In the genomic region with DNA sequence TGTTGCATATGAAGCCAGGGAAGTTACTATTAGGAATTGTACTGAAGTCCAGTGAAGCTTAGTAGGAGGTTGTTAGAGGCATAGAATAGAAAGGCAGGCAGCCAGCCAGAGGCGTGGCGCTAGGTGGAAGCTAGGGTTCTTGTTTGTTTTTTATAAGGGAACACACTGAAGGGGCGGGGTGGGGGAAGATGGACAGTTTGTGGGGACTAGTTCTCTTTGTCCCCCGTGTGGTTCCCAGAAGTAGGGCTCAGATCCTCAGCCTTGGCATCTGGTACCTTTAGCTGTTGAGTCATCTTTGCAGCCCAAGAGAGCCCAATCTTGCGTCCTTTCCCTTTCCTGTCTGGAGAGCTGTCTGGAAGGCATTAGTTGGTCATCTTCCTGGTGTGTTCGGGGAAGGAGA, we compare ENCODE assay signal across 10 mouse cellular contexts. TPM values are rescaled to one million over a fixed set of nuclear protein-coding genes. Genes with fewer than 3 reads are reported as not detected.
DNase-seq lines count a peak whose midpoint lies in the region; ATAC-seq lines count a peak whose summit lies in the region.
"Had no signal": no experiment of that assay in that cellular context is flagged by ENCODE, and none has a peak within 500 bp of the region (broad histone marks: within the 10 kb centered on the region; RNA-seq: fewer than 3 reads in every experiment).

No protein-coding gene starts in this region.

- H3K36me3 ChIP-seq in liver, embryonic 12.5 days: peaks cover 57% of the 10 kb centered on the region
- peaks cover 33% of the 10 kb centered on the region for H3K36me3 ChIP-seq in liver, embryonic 11.5 days (ENCODE audit: control insufficient read depth, insufficient read depth, low read length)
- peaks cover 30% of the 10 kb centered on the region for H3K36me3 ChIP-seq in stomach, embryonic 15.5 days

- H3K4me3 ChIP-seq in liver, embryonic 12.5 days: no peak overlapping the region
- H3K4me3 ChIP-seq in liver, embryonic 11.5 days (ENCODE audit: low read depth, low read length): no peak overlapping the region
- no peak overlapping the region for H3K4me3 ChIP-seq in stomach, embryonic 15.5 days (replicated peaks)
- H3K4me3 ChIP-seq: limb, embryonic 12.5 days had no signal

- no peak for DNase-seq in liver, embryonic 11.5 days (ENCODE audit: low spot score)
- peak; percentile 60 for DNase-seq in fibroblast of lung, adult 2 months (ENCODE audit: low read depth)
- DNase-seq in heart, postnatal 36 days: peak; percentile 25 to 31
- DNase-seq in cerebellum, adult 9-10 months: no peak
- no peak for DNase-seq in right cerebral cortex, postnatal 36 days (ENCODE audit: low spot score in 2 of 2)
- DNase-seq: cerebellum, postnatal 10 days; right cerebral cortex, postnatal 4 days had no signal

- no peak overlapping the region for H3K9ac ChIP-seq in liver, embryonic 12.5 days
- no peak overlapping the region for H3K9ac ChIP-seq in liver, embryonic 11.5 days (ENCODE audit: low read depth, low read length)
- no peak overlapping the region for H3K9ac ChIP-seq in stomach, embryonic 15.5 days
- H3K9ac ChIP-seq: limb, embryonic 12.5 days had no signal

- H3K4me2 ChIP-seq in liver, embryonic 12.5 days: 0 out of 2 replicates have a peak overlapping the region, but pooled peaks have one; percentile 2
- no peak overlapping the region for H3K4me2 ChIP-seq in liver, embryonic 11.5 days
- H3K4me2 ChIP-seq in stomach, embryonic 15.5 days: no peak overlapping the region; the same call in 1 of the 2 replicates
- H3K4me2 ChIP-seq: limb, embryonic 12.5 days had no signal

- 0 out of 2 replicates have a peak overlapping the region, but pooled peaks have one; percentile 22 for H3K27ac ChIP-seq in liver, embryonic 12.5 days
- H3K27ac ChIP-seq in liver, embryonic 11.5 days (ENCODE audit: low read depth, low read length): no peak overlapping the region
- H3K27ac ChIP-seq in stomach, embryonic 15.5 days: peak overlapping the region; percentile 77; the same call in 1 of the 2 replicates
- H3K27ac ChIP-seq: limb, embryonic 12.5 days had no signal

- 65% methylated on average over 6 of the region's 6 CpGs for WGBS in liver, embryonic 12.5 days (ENCODE audit: insufficient replicate concordance)
- 63% methylated on average over 6 of the region's 6 CpGs for WGBS in liver, embryonic 11.5 days
- 69% methylated on average over 6 of the region's 6 CpGs for WGBS in stomach, embryonic 15.5 days

- peaks cover 62% of the 10 kb centered on the region for H3K4me1 ChIP-seq in liver, embryonic 12.5 days
- H3K4me1 ChIP-seq in liver, embryonic 11.5 days (replicated peaks; ENCODE audit: control insufficient read depth, insufficient read depth, low read length): peaks cover 53% of the 10 kb centered on the region
- H3K4me1 ChIP-seq in stomach, embryonic 15.5 days: peaks cover 47% of the 10 kb centered on the region

- no peaks in the 10 kb centered on the region for H3K9me3 ChIP-seq in liver, embryonic 12.5 days (replicated peaks)
- no peaks in the 10 kb centered on the region for H3K9me3 ChIP-seq in liver, embryonic 11.5 days (ENCODE audit: control insufficient read depth, low read length)
- no peaks in the 10 kb centered on the region for H3K9me3 ChIP-seq in stomach, embryonic 15.5 days
- H3K9me3 ChIP-seq: limb, embryonic 12.5 days had no signal

- intact Hi-C loops in heart, postnatal 36 days (cut with DNase I): no loop called here

- H3K27me3 ChIP-seq in liver, embryonic 12.5 days (replicated peaks): no peaks in the 10 kb centered on the region
- no peaks in the 10 kb centered on the region for H3K27me3 ChIP-seq in liver, embryonic 11.5 days (replicated peaks; ENCODE audit: control insufficient read depth, insufficient read depth, low read length)
- H3K27me3 ChIP-seq in stomach, embryonic 15.5 days (replicated peaks): no peaks in the 10 kb centered on the region
- H3K27me3 ChIP-seq: limb, embryonic 12.5 days had no signal

- ATAC-seq in liver, embryonic 12.5 days: no peak
- no peak for ATAC-seq in liver, embryonic 11.5 days (replicated peaks; ENCODE audit: low FRiP score)
- no peak for ATAC-seq in stomach, embryonic 15.5 days (ENCODE audit: insufficient read depth, low FRiP score, low read depth)

RNA-seq across cellular contexts. Expression of a gene that starts 12.8 kb away (rescaled TPM):
- polyA plus RNA-seq in liver, embryonic 12.5 days (2016; fragmentation: Nextera tagmentation; extraction: Ambion mirVana): 299 and 315 TPM in 2 replicates
- 443 and 461 TPM in 2 replicates for polyA plus RNA-seq in liver, embryonic 11.5 days (2014; fragmentation: Nextera tagmentation; extraction: Ambion mirVana)
- total RNA-seq in heart, postnatal 36 days (2021): 10 to 100 TPM; 50.9 to 56.1 TPM
- polyA plus RNA-seq in stomach, embryonic 15.5 days (2015; fragmentation: Nextera tagmentation; extraction: Ambion mirVana): 505 and 543 TPM in 2 replicates

RNA-seq across cellular contexts. Expression of a gene that starts 18.7 kb away (rescaled TPM):
- polyA plus RNA-seq in liver, embryonic 12.5 days (2016; fragmentation: Nextera tagmentation; extraction: Ambion mirVana): 0.11 and 0.19 TPM in 2 replicates
- polyA plus RNA-seq in liver, embryonic 11.5 days (2014; fragmentation: Nextera tagmentation; extraction: Ambion mirVana): 0.34 and 0.49 TPM in 2 replicates
- under 1 TPM; 0.11 TPM for total RNA-seq in heart, postnatal 36 days (2021)
- polyA plus RNA-seq in stomach, embryonic 15.5 days (2015; fragmentation: Nextera tagmentation; extraction: Ambion mirVana): 0.19 and 0.27 TPM in 2 replicates

RNA-seq across cellular contexts. Expression of a gene that starts 32.9 kb away (rescaled TPM):
- polyA plus RNA-seq in liver, embryonic 12.5 days (2016; fragmentation: Nextera tagmentation; extraction: Ambion mirVana): 111 and 125 TPM in 2 replicates
- 220 and 229 TPM in 2 replicates for polyA plus RNA-seq in liver, embryonic 11.5 days (2014; fragmentation: Nextera tagmentation; extraction: Ambion mirVana)
- total RNA-seq in heart, postnatal 36 days (2021): 100 to 1,000 TPM; 101 to 121 TPM
- 170 and 189 TPM in 2 replicates for polyA plus RNA-seq in stomach, embryonic 15.5 days (2015; fragmentation: Nextera tagmentation; extraction: Ambion mirVana)

RNA-seq across cellular contexts. Expression of a gene that starts 33.8 kb away (rescaled TPM):
- polyA plus RNA-seq in liver, embryonic 12.5 days (2016; fragmentation: Nextera tagmentation; extraction: Ambion mirVana): 101 and 103 TPM in 2 replicates
- 159 and 173 TPM in 2 replicates for polyA plus RNA-seq in liver, embryonic 11.5 days (2014; fragmentation: Nextera tagmentation; extraction: Ambion mirVana)
- 10 to 100 TPM; 84.0 to 87.6 TPM for total RNA-seq in heart, postnatal 36 days (2021)
- 163 and 166 TPM in 2 replicates for polyA plus RNA-seq in stomach, embryonic 15.5 days (2015; fragmentation: Nextera tagmentation; extraction: Ambion mirVana)

Comparison
In these comparisons a context has a peak if more than half of its experiments do, and no peak if none do; other contexts are left out.
1. DNase-seq: peak in fibroblast of lung, adult 2 months (single experiment) and heart, postnatal 36 days (2 of 2); none in liver, embryonic 11.5 days (single experiment), cerebellum, adult 9-10 months (single experiment) and right cerebral cortex, postnatal 36 days (0 of 2).